Mouse (Mus musculus): Measurements from ENCODE around the gene Kin.

Gene Kin

DNA sequence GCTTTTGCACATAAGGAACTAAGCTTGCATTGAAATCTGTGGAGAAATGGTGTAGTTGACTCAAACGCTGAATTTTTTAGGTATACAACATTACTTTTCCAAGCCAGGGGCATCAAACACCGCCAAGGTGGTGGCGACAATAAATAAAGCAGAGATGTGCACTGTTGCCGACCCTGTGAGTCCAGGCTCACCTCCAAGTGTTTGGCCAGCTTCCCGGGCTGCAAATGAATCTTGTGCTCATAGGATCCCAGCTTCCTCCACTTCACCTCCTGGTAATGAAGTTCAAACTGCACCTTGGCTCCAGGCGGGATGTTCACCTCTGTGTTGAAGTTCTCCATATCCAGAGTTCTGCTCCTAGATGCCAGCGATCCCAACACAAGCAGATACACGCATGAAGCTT, 38.9 kb downstream of the Kin start:
- DNase-seq, result no peak

GRCm38 (mm10) chr2:10121826-10122225, 41.4 kb downstream of the Kin start:
- DNase-seq, result no peak

DNA sequence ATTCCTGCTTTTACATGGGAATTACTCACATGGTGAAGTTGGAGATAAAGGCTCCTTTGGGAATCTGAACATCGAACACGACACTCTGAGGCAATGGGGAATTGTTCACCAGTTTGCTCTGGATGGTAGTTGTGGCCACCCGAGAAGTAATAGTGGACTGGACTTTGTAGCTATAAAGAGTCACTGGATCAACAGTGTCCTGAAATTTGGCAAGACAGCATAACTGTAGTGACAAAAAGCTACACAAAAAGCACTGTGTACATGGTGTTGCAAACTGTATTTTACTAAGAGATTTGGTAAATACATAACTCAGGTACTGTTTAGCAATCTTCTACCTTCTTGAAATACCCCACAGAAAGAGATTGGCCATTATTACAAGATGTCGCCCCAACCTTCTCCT, 45.7 kb downstream of the Kin start:
- DNase-seq, result no peak

- DNase-seq, result no peak
Measured at GRCm38 (mm10) chr2:10127471-10127870, 47.1 kb downstream of the Kin start.

DNA sequence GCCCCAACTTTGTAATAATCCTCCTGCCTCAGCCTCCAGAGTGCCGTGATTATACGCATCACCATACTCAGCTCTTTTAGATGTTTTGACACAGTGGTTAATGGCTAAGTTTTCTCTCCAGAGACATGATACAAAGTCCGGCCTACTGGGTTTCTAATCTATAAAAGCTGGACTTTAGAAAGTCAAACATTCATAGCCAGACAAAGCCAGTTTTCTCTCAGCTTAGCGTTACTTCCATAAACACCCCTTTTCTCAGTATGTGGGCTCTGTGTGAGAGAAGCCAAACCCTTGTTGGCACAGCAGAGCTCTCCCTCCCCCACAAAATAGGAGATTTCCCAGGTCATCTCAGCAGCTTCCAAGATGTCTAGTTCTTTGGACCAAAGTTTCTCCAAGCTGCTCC, 48.2 kb downstream of the Kin start:
- DNase-seq, result no peak

DNA sequence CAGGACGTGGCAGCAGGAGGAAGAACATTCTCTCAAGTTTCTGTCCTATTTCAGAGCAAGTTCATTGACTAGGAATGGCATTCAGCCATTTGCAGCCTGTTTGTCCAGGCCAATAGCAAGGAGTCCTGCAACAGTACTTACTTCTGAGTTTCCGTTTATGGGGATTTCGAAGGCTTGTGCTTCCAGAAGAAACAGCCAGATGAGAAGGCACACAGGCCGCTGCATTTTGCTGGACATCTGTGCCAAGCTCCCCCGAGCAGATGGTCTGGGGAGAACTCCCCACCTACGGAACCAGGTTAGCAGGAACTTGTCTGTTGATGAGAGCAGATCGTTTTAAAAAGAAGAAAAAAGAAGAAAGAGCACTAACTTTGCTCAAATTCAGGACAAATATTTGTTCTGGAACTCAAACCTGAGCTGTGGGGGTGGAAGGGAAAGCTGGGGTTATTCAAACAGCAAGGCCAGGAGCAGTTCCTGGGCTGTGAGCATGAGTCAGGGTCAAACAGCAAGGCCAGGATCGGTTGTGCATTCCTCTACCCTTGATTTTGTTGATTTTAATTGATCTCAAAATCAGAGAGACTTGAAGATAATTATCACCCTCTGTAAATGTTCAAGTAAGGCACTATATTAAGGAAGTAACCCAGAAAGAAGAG, 50.1 kb downstream of the Kin start:
- no peak for DNase-seq

DNA sequence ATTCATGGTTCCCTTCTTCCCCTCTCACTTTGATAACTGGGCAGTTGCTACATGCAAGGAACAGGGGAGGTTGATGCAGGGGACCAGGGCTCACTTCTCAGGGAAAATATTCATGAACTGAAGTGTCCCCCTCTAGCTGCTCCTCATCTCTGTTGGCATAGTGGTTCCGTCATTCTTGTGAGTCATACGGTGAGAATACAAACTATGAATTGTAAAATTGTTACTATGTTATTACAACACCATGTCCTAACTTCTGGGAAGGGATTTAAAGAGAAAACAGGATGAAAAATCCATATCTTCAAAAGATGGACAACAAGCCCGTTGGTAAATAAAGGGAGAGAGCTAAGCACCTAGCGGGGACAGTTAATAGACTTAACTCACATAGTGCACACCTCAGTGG, 50.9 kb downstream of the Kin start, which contains the start of gene Itih2:
Gene Itih2, minus strand, starts transcription at position 101 of the 400 bp plus-strand sequence.
- no peak for DNase-seq

- no peak for DNase-seq
Measured at GRCm38 (mm10) chr2:10132128-10132527, 51.7 kb downstream of the Kin start.

DNA sequence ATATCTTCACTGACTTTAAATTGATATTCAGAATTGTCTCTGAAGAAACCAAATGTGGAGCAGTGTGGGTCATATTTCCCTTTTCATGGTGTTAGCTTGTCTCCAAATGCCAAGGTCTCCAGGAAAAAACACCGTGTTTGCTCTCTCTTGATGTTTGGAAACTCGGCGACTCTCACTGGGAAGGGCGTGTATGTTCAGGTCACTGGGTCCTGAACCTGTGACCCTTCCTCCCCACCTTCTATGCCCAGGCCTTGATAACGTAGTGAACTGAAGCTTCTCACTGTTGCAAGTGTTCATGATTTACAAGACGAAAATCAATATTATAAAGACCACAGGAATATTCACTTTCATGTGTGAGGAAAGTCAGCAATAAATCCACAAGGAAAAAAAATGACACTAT, 53.5 kb downstream of the Kin start:
- no peak for DNase-seq

DNA sequence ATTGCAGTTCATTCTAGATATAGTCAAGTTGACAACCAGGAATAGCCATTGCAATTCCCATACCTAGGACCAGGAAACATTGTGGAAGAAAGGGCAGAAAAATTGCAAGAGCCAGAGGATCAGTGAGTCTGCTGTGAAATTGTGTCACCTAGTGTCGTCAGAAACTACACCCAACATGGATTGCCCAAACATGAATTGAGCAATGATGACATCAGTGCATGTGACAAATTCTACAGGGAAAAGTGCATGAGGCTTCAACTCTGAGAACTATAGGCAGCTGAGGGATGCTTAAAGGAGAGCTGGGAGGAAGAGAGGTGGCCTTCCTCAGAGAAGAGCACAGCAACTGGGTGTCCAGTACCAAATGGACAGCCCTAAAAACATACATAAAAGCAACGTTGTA, 56.9 kb downstream of the Kin start:
- no peak for DNase-seq

DNA sequence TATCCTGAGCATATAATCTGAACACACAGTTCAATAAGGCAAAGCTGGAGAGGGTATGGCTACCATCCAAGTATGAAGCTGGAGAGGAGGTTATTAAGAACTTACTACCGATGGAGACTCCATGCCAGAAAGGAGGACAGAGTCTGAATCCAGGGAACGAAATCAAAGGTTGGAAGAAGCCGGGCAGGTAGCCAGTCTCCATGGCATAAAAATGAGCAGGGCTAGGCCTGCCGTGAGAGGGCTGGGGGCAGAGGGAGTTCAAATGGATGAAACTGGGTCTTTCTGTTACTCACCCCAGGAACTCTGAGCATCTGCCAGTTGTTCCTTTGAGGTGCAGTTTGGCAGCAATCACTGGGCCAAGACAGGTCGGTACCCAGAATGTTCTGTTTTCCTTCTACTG, 60.1 kb downstream of the Kin start:
- peak; percentile 13 for DNase-seq

Measured in cerebellum, adult 11-12 months (tissue).